Mouse (Mus musculus) gastrocnemius, adult 8-10 months (tissue): ENCODE measurements at regions not wholly inside any gene's neighbourhood (a gene's known extent, or its start where the extent isn't known, plus 50 kb on each side); places are given as distances from the start of the nearest gene placed in this dataset.
A peak's percentile ranks its signal among the peaks of the same experiment; 100 is the strongest.

Experiments
- DNase-seq, 2 experiments: peaks; one replicate each; pipeline ENCODE4 v3.0.0; 2022; ENCODE audit warnings: low spot score in 2 of 2

DNA sequence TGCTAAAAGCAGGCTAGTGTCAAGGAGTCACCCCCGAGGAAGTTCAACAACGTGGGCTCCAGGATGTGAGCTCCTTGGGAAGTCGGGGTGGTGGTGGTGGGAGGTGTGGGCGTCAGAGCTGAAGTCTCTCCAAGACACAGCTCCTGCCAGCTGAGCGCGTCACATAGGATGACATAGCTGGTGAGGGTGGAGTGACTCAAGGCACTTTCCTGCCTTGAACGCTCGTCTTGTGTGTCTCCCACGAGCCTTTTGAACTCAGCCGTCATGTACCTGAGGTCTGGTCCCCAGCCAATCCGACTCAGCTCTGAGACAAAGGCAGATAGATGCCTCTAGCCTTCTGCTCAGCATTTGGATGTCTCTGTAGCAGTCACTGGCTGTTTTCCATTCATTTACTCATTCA is 65.4 kb upstream of the 1600014C23Rik start:
- DNase-seq, result no peak

DNA sequence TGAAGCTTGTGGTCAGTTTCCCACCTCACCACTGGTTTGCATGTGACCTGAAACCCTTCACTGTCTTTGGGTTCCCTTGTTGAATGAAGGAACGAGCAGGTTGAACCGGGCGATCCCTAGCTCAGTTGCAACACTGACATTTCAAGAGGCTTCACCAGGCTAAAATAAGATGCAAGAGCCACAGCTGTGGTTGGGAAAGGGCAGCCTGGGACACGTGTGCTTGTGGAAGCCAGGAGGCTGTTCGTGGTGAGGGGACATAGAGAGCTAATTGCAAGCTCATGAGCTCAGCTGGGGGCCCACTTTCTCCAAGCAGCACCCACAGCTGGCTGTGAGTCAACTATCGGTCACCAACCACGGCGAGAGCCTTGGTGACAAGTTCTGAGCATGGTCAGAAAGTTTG is 64.8 kb upstream of the 1600014C23Rik start:
- peak in 1 of 2 experiments; percentile 54 for DNase-seq

DNA sequence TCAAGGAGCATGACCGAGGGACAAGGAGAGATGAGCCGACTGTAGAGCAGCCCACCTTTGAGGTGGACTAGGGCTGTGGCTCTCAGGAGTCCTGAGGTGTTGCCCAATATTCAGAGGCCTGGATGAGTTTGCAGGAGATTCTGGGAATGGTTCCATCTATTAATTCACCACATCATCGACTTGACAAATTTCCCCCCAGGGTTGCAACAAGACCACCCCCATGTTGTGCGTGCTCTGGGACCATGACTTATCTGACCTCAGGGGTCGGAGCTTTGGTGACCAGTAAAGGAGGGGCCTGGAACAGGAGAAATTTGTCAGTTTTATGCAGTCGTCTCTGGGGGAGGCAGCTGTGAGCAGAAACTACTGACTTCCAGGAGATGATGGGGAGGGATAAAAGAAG is 63.5 kb upstream of the 1600014C23Rik start:
- DNase-seq, result no peak

DNA sequence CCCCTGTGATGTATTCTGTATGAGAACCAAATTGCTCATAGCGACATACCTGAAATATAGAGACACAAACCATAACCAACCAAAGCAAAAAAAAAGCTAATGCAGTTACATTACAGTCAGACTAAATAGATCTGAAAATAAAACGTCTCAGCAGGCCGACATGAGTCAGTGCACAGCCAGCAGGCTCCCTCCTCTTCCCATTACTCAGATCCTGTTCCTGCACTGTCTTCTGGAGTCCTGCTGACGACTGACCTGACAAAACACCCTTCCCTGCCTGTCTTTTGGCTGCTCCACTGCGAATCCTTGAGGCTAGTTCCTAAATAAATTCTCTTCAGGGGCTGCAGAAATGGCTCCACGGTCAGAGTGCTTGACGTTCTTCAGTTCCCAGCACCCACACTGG is 61.3 kb upstream of the 1600014C23Rik start:
- DNase-seq, result no peak

DNA sequence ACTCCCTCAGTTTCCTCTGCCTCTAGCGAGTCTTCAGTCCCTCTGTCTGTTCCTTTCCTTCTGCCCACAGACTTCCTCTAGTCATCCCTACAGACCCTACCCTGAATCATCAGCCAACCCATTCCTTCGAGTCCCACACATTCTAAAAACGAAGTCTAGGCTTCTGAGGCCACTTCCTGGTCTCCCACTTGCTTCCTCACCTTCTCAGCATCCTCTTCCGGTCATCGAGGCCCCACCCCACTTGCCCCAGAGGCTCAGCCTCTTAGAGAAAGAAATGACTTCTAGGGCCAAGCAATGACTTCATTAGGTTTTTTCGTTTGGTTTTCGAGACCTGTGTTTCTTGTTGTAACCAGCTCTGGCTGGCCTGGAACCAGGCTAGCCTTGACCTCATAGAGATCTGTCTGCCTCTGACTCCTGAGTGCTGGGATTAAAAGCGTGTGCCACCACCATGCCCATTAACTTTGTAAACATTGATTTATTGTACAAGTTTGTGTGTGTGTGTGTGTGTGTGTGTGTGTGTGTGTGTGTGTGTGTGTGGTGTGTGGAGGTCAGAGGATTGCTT is 57.4 kb upstream of the 1600014C23Rik start:
- no peak for DNase-seq

DNA sequence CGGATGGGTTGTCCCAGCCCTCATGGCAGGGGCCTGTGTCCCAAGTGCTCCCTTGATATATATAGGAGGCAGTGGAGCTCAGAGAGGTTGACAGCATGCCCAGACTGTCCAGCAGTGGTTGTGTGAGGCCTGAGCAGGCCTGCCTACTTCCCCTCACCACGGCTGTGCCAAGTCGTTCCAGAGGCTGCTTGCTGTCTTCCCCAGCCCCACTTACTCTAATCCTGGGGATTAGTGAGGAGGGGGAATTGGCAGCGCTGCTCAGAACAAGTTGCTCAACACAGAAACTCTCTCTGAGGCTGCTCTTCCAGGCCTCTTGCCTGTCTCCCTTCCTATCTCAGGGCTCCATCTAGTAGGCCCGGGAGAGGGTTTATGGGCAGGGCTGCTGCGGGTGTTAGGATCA is 56.1 kb upstream of the 1600014C23Rik start:
- DNase-seq, result no peak

DNA sequence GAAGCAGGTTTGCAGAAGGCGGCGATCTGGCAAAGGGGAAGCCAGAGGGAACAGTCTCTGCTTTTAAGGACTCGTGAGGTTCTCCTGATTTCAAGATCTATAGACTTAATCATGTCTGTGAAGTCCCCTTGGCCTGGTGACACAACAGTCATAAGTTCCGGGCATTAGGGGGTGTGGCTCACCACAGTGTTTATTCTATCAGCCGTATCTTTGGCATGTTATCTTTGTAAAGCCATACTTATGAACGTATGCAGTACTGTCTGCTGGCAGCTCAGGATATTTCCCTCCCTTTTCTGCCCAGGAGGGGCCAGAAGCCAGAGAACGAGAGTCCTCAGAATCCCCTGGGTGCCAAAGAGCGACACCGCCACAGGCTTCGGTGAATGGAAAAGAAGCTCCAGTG is 51.3 kb upstream of the 1600014C23Rik start:
- DNase-seq, result no peak

DNA sequence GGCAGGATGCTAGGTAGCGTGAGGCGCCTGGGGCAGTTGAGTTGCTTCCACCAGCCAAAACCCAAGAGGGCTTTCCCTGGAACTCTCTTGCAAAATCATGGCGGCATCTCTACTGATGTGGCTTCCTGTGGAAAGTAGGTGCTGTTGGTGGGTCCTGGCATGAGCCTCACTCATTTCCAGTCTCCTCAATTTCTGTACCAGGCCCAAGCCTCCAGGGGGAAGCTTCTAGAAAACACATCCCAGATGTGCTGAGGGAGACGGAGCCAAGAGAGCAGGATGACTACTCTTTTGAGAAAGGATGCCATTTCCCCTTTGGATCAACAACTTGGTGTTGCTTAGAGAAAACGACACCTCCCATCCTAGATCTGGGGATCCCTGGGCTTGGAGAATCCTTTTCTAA is 50.9 kb upstream of the 1600014C23Rik start:
- DNase-seq, result no peak
